Mouse (Mus musculus) heart, embryonic 10.5 days (tissue): ENCODE data around the gene 2010300C02Rik. TPM values are rescaled to one million over a fixed set of nuclear protein-coding genes. Genes with fewer than 3 reads are reported as not detected.

Experiments used
- DNase-seq: peaks from one replicate; pipeline ENCODE4 v3.0.0-alpha.2; 2017; ENCODE audit warnings: low spot score
- H3K27ac ChIP-seq: fragments of 300-500 bp; sonication (generic); 2 replicates; pipeline ENCODE4 v1.5.1; 2016; ENCODE audit warnings: mild to moderate bottlenecking
- H3K27me3 ChIP-seq: fragments of 300-500 bp; sonication (generic); 2 replicates; pipeline ENCODE4 v1.6.1; 2016; ENCODE audit warnings: mild to moderate bottlenecking; ENCODE audit not compliant: poor library complexity, insufficient read depth, severe bottlenecking
- H3K36me3 ChIP-seq: fragments of 300-500 bp; sonication (generic); 2 replicates; pipeline ENCODE4 v1.6.1; 2016; ENCODE audit warnings: mild to moderate bottlenecking, moderate library complexity
- H3K4me1 ChIP-seq: fragments of 300-500 bp; sonication (generic); 2 replicates; pipeline ENCODE4 v1.6.1; 2016; ENCODE audit warnings: mild to moderate bottlenecking
- H3K4me3 ChIP-seq: fragments of 300-500 bp; sonication (generic); 2 replicates; pipeline ENCODE4 v1.5.1; 2016; ENCODE audit warnings: mild to moderate bottlenecking, moderate library complexity
- H3K9me3 ChIP-seq: fragments of 300-500 bp; sonication (generic); 2 replicates; pipeline ENCODE4 v1.6.1; 2016; ENCODE audit warnings: mild to moderate bottlenecking, moderate library complexity
- WGBS: fragments of 180-500 bp; shearing (Covaris S2); methylation state at CpG from one replicate; pipeline ENCODE4 v1.1.7; 2016; 5-methylcytosine and 5-hydroxymethylcytosine counted together
- polyA plus RNA-seq: library from polyadenylated mRNA; unstranded; fragments of >200 nt; fragmentation: Nextera tagmentation; extraction: Ambion mirVana; gene quantifications from 2 replicates; pipeline ENCODE4 v1.2.1, GENCODE M21; 2016

The 2010300C02Rik gene
- polyA plus RNA-seq, 1 experiment from 2014 or later = 2.5 TPM

DNA sequence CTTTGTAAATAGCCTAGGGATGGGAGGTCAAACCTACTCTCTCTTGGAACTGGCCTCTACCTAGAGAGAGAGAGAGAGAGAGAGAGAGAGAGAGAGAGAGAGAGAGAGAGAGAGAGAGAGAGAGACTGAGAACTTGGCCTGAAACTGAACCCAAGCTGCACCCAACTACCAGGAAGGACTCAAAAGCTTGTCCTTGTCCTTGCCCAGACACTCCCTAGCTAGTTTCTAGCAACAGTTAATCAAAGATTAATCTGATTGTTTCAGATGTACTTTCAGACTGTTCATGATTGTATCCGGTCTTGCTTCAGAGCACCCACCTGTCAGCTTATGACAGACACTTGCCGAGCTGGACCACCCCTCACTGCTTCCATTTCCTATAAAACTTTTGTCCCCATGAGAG is 153.5 kb downstream of the 2010300C02Rik start:
- Histone ChIP-seq H3K9me3 (no peaks in the 10 kb centered on the region), H3K27me3 (no peaks in the 10 kb centered on the region), H3K4me1 (no peaks in the 10 kb centered on the region), H3K27ac (no peak overlapping the region), H3K4me3 (no peak overlapping the region), H3K36me3 (no peaks in the 10 kb centered on the region)
- WGBS = 85% methylated on average over 2 of the region's 2 CpGs
- DNase-seq = no peak

DNA sequence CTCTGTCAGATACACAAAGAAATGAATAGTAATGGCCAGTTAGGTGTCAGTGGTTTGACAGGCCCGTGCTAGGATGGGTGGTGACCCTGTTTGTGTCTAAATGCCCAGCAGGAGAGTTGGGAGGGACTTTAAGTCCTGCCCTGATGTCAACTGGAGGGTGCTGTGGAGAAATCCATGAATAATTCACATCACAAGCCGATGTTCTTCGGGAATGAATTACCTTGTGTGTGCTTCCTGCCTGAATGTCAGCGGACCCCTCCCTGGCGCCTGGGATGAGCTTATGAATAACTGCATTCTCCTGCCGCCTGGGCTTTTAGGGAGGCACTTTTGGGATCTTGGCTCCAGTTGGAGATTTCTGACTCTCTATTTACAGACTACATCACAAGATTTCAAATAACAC is 154.5 kb downstream of the 2010300C02Rik start:
- WGBS = 53% methylated on average over 6 of the region's 6 CpGs
- H3K27me3 ChIP-seq = no peaks in the 10 kb centered on the region
- no peaks in the 10 kb centered on the region for H3K4me1 ChIP-seq
- no peak overlapping the region for H3K4me3 ChIP-seq
- no peak overlapping the region for H3K27ac ChIP-seq
- H3K36me3 ChIP-seq = no peaks in the 10 kb centered on the region
- no peaks in the 10 kb centered on the region for H3K9me3 ChIP-seq
- no peak for DNase-seq

DNA sequence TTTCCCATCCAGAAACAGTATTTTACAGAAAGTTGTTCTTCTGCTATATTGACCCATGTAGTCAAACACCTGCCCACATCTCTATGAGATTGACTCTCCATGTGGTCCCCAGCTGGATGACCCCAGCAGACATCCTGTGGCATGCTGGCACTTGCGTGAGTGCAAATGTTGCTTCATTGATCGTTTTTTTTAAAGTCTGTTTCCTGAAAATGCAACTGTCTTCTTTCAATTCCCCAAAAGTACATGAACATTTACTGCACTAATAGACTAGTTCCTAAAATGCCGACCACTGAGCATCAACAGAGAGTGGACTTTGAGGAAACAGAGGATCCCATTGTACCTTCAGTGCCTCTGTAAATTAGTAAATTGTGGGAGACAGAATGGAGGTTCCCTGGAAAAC is 157.9 kb downstream of the 2010300C02Rik start:
- no peak overlapping the region for H3K27ac ChIP-seq
- no peaks in the 10 kb centered on the region for H3K36me3 ChIP-seq
- H3K4me1 ChIP-seq = no peaks in the 10 kb centered on the region
- WGBS = 75% methylated on average over 3 of the region's 3 CpGs
- no peak overlapping the region for H3K4me3 ChIP-seq
- no peak for DNase-seq
- H3K27me3 ChIP-seq = no peaks in the 10 kb centered on the region
- H3K9me3 ChIP-seq = no peaks in the 10 kb centered on the region

Other genes with a start within 250 kb of the 2010300C02Rik start
- gene Mgat4a, start 179.1 kb downstream of the 2010300C02Rik start, polyA plus RNA-seq = 1.3 and 3.2 TPM in 2 replicates
- gene Tsga10, start 146.3 kb upstream of the 2010300C02Rik start, polyA plus RNA-seq = 4.1 and 4.6 TPM in 2 replicates
- gene Lipt1, start 151.7 kb upstream of the 2010300C02Rik start, polyA plus RNA-seq = 8.2 and 8.7 TPM in 2 replicates
- 11.8 and 19.7 TPM in 2 replicates for gene Mitd1, start 170.3 kb upstream of the 2010300C02Rik start, polyA plus RNA-seq
- gene Mrpl30, start 170.4 kb upstream of the 2010300C02Rik start, polyA plus RNA-seq = 245 and 262 TPM in 2 replicates
- not detected in 2 replicates for gene Lyg2, start 196.4 kb upstream of the 2010300C02Rik start, polyA plus RNA-seq
- gene Lyg1, start 237.7 kb upstream of the 2010300C02Rik start, polyA plus RNA-seq = not detected in 2 replicates